ENCODE assay signal across 17 mouse cellular contexts in the genomic region with DNA sequence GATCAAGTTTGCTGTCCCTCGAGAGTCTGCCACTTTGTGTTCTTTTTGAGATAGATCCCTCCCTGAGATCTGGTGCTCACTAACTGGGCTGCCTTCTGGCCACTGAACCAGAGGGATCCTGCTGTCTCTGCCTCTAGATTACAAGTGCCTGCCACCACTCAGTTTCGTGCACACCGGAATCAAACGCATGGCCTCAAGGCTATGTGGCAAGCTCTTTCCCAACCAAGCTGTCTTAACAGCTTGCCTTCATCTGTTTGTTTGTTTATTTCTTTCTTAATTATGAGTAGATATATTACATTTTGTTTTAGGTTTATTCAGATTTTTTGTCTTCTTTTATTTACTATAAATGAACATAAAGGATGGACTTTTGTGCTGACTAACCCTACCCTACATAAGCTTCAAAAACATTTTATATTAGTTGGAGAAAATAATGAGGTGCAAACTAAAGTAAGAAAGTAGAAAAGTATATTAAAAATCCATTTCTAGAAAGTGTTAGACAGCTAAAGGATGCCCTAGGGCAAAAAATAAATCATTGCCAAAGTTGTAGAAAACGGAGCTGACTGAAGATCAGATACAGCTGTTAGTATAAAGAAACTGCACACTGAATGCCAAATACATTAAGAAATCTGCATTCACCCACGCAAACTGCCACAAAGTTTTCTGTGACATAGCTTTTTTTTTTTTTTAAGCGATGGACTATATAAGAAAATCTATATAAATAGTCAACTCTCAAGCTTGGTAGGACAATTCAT.
"Had no signal": no experiment of that assay in that cellular context is flagged by ENCODE, and none has a peak within 500 bp of the region (broad histone marks: within the 10 kb centered on the region; RNA-seq: fewer than 3 reads in every experiment).

No protein-coding gene starts in this region.

- H3K27ac ChIP-seq: hindbrain, postnatal 0 days; kidney, postnatal 0 days; liver, embryonic 14.5 days; midbrain, embryonic 15.5 days; neural tube, embryonic 13.5 days; stomach, embryonic 15.5 days had no signal

- H3K4me3 ChIP-seq: megakaryocyte, embryonic 14.5 days; midbrain, embryonic 15.5 days; neural tube, embryonic 13.5 days; stomach, embryonic 15.5 days had no signal

- H3K9me3 ChIP-seq: megakaryocyte, embryonic 14.5 days; midbrain, embryonic 15.5 days; neural tube, embryonic 13.5 days; stomach, embryonic 15.5 days had no signal

- ATAC-seq: hindbrain, postnatal 0 days; midbrain, embryonic 15.5 days had no signal

- H3K4me2 ChIP-seq: midbrain, embryonic 11.5 days; midbrain, embryonic 15.5 days; neural tube, embryonic 13.5 days; stomach, embryonic 15.5 days had no signal

- H3K9ac ChIP-seq: liver, embryonic 14.5 days; midbrain, embryonic 15.5 days; neural tube, embryonic 13.5 days; stomach, embryonic 15.5 days had no signal

- H3K4me1 ChIP-seq: midbrain, embryonic 15.5 days; neural tube, embryonic 13.5 days; stomach, embryonic 15.5 days had no signal

- DNase-seq: kidney, adult 11 months; kidney, adult 9 months; kidney, postnatal 36 days; layer of hippocampus, adult 9-11 months; layer of hippocampus, postnatal 36 days; liver; retina, postnatal 1 day; thymus, adult 2 months; thymus, postnatal 36 days had no signal

- H3K36me3 ChIP-seq: midbrain, embryonic 15.5 days; neural tube, embryonic 13.5 days; stomach, embryonic 15.5 days had no signal

- H3K27me3 ChIP-seq: megakaryocyte, embryonic 14.5 days; midbrain, embryonic 15.5 days; neural tube, embryonic 13.5 days; stomach, embryonic 15.5 days had no signal
